Mouse (Mus musculus) stomach, postnatal 0 days (tissue): ENCODE measurements at regions not wholly inside any gene's neighbourhood (a gene's known extent, or its start where the extent isn't known, plus 50 kb on each side); places are given as distances from the start of the nearest gene placed in this dataset.
"Not testable (repeated sequence)": the region's sequence is repeated elsewhere in the genome, so short reads cannot be mapped to it uniquely, and the experiment has no call there.

Experiments used
- ATAC-seq: fragments of 200-750 bp; cut with Nextera tagmentation; 2 replicates; pipeline ENCODE4 v1.8.0; 2017; ENCODE audit not compliant: low FRiP score, low TSS enrichment
- DNase-seq: peaks from one replicate; pipeline ENCODE4 v3.0.0-alpha.2; 2016; ENCODE audit warnings: low spot score
- H3K27ac ChIP-seq: fragments of 300-500 bp; sonication (generic); replicated peaks from 2 replicates; pipeline ENCODE4 v1.5.1; 2014; ENCODE audit warnings: mild to moderate bottlenecking, control low read depth
- H3K27me3 ChIP-seq: fragments of 300-500 bp; sonication (generic); 2 replicates; pipeline ENCODE4 v1.6.1; 2014; ENCODE audit warnings: low read length; ENCODE audit not compliant: control insufficient read depth, insufficient read depth
- H3K36me3 ChIP-seq: fragments of 300-500 bp; sonication (generic); 2 replicates; pipeline ENCODE4 v1.6.1; 2014; ENCODE audit warnings: low read length, mixed read lengths; ENCODE audit not compliant: control insufficient read depth, insufficient read depth
- H3K4me1 ChIP-seq: fragments of 300-500 bp; sonication (generic); replicated peaks from 2 replicates; pipeline ENCODE4 v1.6.1; 2014; ENCODE audit warnings: antibody characterized with exemption; ENCODE audit not compliant: control insufficient read depth, insufficient read depth
- H3K4me2 ChIP-seq: fragments of 300-500 bp; sonication (generic); replicated peaks from 2 replicates; pipeline ENCODE4 v1.6.1; 2014; ENCODE audit warnings: low read depth, mild to moderate bottlenecking, control low read depth, moderate library complexity
- H3K4me3 ChIP-seq: fragments of 300-500 bp; sonication (generic); 2 replicates; pipeline ENCODE4 v1.5.1; 2014; ENCODE audit warnings: low read depth, low read length, control low read depth
- H3K9ac ChIP-seq: fragments of 300-500 bp; sonication (generic); 2 replicates; pipeline ENCODE4 v1.6.1; 2014; ENCODE audit warnings: mild to moderate bottlenecking, low read length, control low read depth, mixed read lengths
- H3K9me3 ChIP-seq: fragments of 300-500 bp; sonication (generic); 2 replicates; pipeline ENCODE4 v1.6.1; 2016; ENCODE audit warnings: low read length; ENCODE audit not compliant: control insufficient read depth
- CTCF ChIP-seq: IDR thresholded peaks from 2 replicates; pipeline ENCODE4 v1.5.1; 2016; ENCODE audit warnings: antibody characterized with exemption, low read depth, mild to moderate bottlenecking, moderate library complexity
- EP300 ChIP-seq: optimal IDR thresholded peaks from 2 replicates; pipeline ENCODE3; 2016; ENCODE audit warnings: antibody characterized with exemption
- WGBS: fragments of 180-500 bp; shearing (Covaris S2); extraction: QIAGEN DNeasy Blood & Tissue Kit; methylation state at CpG from one replicate; pipeline ENCODE4 v1.1.7; 2014; 5-methylcytosine and 5-hydroxymethylcytosine counted together

DNA sequence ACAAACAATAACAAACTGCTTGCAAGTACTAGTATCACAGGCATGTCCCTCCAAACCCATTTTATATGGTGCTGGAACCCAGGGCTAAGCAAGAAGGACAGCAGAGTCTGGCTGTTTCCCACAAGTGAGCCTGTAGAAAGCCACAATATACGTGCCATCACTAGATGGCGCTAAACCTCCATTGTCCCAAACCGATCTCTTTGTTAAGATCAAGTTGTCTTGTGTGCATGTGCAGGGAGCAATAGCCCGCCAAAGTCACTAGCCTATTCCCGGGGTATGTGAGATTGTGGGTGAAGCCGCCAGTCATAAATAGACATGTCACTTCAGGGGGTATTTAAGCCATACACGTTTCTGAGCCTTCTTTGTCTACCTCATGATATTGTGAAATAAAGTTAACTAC lies 145.4 kb upstream of the Asap2 start:
- not testable (repeated sequence) for H3K27ac ChIP-seq, H3K9me3 ChIP-seq, H3K4me2 ChIP-seq, H3K4me1 ChIP-seq, H3K27me3 ChIP-seq, H3K9ac ChIP-seq, H3K4me3 ChIP-seq, H3K36me3 ChIP-seq, ATAC-seq
- DNase-seq, result peak; percentile 20
- peak; percentile 64 for TF ChIP-seq CTCF
- 49% methylated on average over 7 of the region's 7 CpGs for WGBS

DNA sequence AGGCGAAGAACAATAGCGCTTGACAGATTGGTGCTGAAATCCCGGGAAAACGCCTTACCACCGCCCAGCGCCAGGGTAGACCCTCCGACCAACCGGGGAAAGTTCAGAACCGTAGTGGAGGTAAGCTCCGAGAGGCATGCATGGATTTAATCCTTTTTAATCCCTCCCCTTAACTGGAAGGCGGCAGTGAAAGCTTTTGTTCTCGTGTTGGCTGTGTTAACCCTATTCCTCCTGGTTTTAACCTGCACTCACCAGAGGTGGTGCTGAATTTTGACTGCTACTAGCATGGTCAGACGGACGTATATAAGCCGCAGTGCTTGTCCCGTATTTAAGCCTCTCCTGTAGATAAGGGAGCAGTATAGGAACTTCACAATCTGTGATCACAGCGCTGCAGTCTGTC lies 145.0 kb upstream of the Asap2 start:
- WGBS, result 55% methylated on average over 17 of the region's 17 CpGs
- Histone ChIP-seq H3K9ac (no peak overlapping the region), H3K27ac (no peak overlapping the region), H3K4me2 (no peak overlapping the region), H3K27me3 (no peaks in the 10 kb centered on the region), H3K4me1 (no peaks in the 10 kb centered on the region), H3K4me3 (no peak overlapping the region), H3K36me3 (no peaks in the 10 kb centered on the region), H3K9me3 (no peaks in the 10 kb centered on the region)
- DNase-seq (no peak), ATAC-seq (no peak)
- no peak for TF ChIP-seq EP300
- no peak for TF ChIP-seq CTCF

DNA sequence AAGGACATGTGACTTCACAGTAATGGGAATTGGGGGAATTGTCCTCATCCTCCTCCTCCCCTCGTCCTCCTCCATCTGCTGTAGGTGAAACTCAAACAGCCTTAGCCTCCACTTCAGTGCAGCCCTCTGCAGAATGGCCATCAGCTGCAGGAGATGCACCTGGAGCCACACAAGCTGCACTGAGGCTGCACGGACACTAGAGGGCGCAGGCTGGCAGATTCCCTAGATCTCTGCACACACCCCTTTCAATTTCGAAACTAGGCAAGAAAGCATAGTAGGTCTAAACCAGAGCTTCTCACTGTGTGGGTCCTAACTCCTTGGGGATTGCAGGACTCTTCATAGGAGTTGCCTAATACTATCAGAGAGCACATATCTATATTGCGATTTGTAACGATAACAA lies 106.2 kb upstream of the Asap2 start:
- not testable (repeated sequence) for DNase-seq, H3K4me2 ChIP-seq, H3K9ac ChIP-seq, ATAC-seq, H3K4me1 ChIP-seq, H3K4me3 ChIP-seq, H3K9me3 ChIP-seq, H3K27ac ChIP-seq, H3K36me3 ChIP-seq, H3K27me3 ChIP-seq
- TF ChIP-seq CTCF, result peak; percentile 12; the same call in 1 of the 2 replicates
- WGBS, result 72% methylated on average over 6 of the region's 6 CpGs

DNA sequence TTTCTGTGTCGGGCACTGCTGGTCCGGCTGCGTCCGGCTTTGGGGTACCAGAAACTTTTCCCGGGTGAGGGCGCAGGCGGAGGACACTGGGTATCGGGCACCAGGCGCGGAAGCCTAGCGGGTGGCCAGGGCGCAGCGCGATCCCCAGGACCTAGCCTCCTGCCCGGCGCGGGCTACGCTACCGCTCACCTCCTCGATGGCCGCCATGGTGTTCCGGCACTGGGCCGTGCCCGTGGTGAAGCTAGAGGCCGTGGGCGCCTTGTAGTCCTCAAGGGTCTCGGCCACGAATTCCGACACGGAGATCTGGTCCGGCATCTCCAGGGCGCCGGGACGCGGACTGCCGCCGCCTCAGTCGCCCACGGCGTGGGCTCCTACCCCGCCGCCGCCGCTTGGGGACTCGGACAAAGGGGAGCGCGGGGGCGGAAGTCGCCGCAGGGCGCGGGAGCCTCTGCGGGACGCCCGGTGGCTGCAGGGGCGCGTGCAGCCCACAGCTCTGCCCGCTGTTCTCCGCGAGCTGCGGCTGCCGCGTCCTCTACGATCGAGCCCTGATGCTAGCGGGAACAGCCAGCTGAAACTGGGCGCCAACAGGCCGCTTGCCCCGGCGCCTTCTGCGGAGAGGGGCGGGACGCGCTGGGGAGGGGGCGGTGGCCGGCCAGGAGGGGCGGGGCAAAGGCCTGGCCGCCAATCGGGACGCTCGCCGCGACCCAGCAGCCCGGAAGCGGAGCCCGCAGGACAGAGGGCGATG lies 69.4 kb upstream of the Asap2 start:
- H3K4me3 ChIP-seq, result peak overlapping the region; percentile 75
- DNase-seq (peak; percentile 83), ATAC-seq (peak; percentile 100)
- not testable (repeated sequence) for H3K36me3 ChIP-seq, H3K4me1 ChIP-seq, H3K27me3 ChIP-seq, H3K9me3 ChIP-seq
- peak overlapping the region; percentile 84 for H3K9ac ChIP-seq
- H3K4me2 ChIP-seq, result peak overlapping the region; percentile 60
- WGBS, result 0% methylated on average over 54 of the region's 87 CpGs
- peak overlapping the region; percentile 74 for H3K27ac ChIP-seq

DNA sequence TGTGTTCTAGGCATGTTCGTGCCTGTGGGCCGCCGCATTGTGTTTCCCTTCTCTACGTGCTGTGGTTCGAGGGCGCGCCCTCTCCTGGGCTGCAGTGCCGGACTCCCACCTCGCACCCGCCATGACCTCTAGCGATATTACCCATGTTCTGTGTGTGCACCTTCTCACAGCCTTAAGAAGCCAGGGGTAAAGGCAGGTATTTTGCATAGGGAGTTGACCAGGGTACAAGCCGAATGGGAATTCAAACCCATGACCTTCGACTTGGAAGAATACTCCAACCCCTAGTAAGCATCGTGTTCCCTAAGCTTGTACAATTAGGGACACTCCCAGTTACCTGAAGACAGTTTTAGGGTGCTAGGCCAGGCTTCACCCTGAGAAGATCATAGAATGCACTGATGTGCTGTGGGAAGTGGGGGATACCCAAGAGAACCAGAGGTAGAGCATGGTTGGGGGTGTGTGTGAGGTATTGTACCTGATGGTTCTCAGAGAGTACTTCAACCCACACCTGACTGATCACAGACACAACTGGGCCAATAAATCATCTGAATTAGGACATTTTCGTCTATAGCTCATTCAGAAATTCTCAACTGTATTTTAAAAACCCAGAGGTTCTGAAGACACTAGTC lies 68.7 kb upstream of the Asap2 start:
- Histone ChIP-seq H3K4me2 (peak overlapping the region; percentile 60), H3K4me3 (peak overlapping the region; percentile 75)
- not testable (repeated sequence) for ATAC-seq, H3K27me3 ChIP-seq, DNase-seq, H3K27ac ChIP-seq, H3K9ac ChIP-seq, H3K36me3 ChIP-seq, H3K4me1 ChIP-seq, H3K9me3 ChIP-seq
- 13% methylated on average over 12 of the region's 15 CpGs for WGBS

DNA sequence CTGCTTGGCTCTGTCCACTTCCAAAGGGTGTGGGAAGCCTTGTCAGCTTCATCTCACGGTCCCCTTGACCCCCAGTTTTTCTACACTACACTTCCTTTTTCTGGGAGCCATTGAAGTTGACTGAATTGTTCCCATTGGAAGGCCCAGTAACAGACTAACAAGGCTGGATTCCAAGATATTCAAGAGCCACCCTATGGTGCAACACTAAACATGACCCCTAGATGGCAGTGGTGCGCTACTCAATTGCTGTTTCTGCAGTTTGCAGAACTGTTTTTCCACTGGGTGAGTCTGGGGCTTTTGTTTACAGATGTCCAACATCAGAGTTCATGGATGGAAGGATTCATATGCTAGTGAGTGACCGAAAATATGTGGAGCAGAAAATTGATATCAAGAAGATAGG lies 61.3 kb upstream of the Asap2 start:
- H3K4me1 ChIP-seq, H3K4me3 ChIP-seq, H3K9ac ChIP-seq, H3K27ac ChIP-seq, H3K27me3 ChIP-seq, H3K36me3 ChIP-seq, ATAC-seq, H3K9me3 ChIP-seq, H3K4me2 ChIP-seq: not testable (repeated sequence)
- TF ChIP-seq CTCF, result peak; percentile 69
- 43% methylated on average over 3 of the region's 3 CpGs for WGBS
- peak; percentile 42 for DNase-seq
